Mouse (Mus musculus) spleen, adult 12 weeks (tissue): ENCODE measurements around the gene Cchcr1.

Experiments used
- DNase-seq: peaks from one replicate; pipeline ENCODE4 v3.0.0; 2022; ENCODE audit warnings: low spot score

Cchcr1 gene

GRCm38 (mm10) chr17:35515911-35516640 is 824 bp upstream of the Cchcr1 start:
- no peak for DNase-seq

- DNase-seq: no peak
Observed at GRCm38 (mm10) chr17:35517526-35517925, 626 bp downstream of the Cchcr1 start.

DNA sequence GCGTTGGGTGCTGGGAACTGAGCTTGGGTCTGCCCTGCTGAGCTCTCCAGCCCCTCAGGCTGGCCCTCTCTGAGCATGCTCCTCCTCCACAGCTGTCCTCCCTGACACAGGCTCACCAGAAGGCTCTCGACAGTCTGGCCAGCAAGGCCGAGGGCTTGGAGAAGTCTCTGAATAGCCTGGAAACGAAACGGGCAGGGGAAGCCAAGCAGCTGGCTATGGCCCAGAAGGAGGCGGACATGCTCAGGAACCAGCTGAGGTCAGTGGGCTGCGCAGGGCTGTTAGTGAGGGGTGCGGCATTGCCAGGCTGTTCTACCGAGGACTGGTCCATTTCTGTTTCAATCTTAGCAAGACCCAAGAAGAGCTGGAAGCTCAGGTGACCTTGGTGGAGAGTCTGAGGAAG is 7.5 kb downstream of the Cchcr1 start:
- no peak for DNase-seq

DNA sequence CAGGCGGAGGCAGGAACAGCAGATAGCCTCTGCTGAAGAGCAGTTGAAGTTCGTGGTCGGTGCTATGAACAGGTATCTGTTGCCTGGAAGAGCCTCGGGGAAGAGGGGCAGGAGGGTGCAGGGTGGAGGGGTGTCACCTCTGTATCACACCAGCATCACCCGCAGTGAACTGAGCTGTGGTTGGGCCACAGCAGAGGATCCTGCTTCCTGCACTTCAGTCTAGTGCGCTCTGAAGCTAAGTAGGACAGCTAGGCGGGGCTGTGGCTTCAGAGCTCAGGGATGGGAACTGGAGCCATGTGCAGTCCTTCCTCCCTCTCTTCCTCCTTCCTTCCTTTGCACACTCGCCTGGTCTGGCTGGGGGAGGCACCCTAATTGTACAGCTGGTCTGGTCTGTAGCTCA is 9.7 kb downstream of the Cchcr1 start:
- DNase-seq: no peak

DNA sequence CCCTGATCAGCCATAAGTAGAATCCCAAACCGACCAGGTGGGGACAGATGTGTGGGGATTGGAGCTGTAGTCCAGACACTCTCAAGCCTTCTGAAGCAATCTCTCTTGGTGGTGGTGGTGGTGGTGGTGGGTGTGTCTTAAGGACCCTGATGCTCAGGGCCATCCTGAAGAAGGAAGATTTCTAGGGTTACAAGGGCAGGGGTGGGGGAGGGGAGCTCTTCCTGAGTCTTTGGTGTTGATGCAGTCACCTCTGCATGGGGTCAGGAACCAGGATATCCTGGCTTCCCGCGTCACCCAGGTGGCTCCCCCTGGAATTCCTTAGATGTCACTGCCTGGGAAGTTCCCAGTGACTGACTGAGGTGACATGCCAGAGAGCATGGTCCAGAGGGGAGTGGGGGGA is 15.5 kb downstream of the Cchcr1 start:
- DNase-seq: no peak

GRCm38 (mm10) chr17:35532901-35533300 is 16.0 kb downstream of the Cchcr1 start, which contains the start of gene Psors1c2:
Psors1c2 (plus strand) TSS chr17:35533201.
- no peak for DNase-seq

DNA sequence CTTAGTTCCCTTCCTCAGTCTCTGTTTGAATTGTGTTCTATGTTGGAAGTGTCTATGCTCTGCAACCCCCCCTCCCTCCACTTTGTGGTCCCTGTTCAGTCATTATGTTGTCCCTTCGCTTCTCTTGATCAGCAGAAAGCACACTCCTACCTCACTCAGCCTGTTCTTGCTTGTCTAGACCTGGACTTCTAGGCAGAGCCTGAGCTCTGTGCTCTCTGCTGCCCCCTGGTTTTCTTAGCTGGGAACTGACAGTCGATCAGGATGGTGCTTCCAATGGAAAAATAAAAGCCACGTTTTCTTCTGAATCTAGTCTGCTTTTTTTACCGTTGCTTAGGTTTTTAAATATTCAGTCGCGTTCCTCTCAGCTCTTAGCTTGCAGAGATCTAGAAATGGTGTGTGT is 17.4 kb downstream of the Cchcr1 start:
- peak; percentile 35 for DNase-seq

DNA sequence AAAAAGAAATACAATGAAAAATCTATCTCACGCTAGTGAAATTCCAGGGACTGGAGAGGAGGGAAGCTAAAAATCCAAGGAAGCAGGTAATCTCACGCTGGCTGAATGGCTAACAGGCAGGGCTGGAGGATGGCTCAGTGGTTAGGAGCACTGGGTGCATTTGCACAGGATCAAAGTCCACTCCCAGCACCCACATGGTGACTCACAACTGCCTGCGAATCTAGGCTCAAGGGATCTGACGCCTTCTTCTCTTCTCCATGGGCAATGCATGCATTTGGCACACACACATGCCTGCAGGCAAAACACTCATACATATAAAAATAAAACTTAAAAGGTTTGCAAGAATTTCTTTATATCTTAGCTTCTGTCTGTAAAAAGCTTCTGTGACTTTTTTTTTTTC is 20.5 kb downstream of the Cchcr1 start:
- DNase-seq: no peak

GRCm38 (mm10) chr17:35538476-35538875 is 21.6 kb downstream of the Cchcr1 start:
- no peak for DNase-seq

DNA sequence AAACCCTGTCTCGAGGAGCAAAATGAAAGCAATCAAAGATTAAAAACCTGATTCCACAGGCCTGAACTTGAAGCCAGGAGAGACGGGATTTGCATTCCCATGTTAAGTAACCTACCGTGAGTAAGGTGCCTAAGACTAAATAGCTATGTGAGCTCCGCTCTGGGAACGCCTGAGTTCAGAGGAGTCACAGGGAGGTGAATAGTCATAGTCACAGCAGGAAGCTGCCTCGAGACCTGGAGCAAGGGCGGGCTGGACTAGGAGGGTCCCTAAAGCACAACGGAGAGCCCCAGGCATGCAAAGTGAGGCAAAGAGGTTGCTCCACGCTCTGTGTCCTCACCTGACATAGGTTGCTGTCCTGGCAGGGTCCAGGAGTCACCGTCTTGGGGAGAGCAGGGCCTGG is 22.6 kb downstream of the Cchcr1 start:
- no peak for DNase-seq

DNA sequence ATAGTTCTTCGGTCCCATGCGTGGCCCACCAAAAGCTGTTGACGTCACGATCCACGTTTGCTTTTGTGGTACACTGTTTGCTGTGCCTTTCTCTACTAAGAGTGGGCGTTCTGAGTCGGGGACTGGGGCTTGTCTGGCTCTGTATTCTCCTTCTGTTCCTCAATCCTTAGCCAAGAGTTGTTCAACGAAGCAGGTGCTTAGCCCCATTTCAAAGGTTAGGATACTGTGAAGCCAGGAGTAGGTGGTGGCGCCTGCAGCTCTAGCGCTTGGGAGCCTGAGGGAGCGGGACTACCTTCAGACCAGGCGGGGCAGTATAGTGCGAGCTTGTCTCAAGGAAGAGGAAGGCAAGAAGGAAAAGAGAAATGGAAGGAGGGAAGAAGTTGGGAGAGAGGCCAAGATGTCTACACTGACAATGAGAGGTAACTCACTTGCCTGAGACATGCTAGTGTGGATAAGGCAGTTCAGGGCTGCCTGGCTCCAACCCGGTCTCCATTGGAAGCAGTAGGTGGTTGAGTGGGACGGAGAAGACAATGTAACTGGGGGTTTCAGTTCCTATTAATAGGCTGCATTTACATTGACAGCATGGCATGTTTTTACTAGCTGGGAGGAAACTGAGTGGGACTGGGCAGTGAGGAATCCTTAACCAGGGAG is 26.0 kb downstream of the Cchcr1 start:
- DNase-seq: no peak

DNA sequence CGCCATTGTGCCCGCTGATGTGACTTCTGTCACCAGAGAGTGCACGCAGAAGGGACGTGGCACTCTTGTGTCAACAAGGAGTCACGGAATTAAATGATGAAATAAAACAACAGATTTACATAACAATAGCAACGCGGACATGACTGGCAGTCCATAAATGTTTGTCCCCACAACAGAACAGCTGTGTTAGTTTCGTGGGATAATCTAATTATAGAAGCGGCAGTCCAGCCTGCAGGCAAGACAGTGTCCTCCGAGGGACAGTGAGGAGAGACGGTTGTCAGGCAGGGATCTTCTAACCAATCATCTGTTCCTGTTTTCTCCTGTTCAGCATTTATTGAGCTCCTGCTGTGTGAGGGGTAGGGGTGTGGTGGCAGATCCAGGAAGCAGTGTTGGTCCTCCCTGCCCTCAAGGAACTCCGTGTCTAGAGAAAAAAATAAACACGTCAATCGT is 26.5 kb downstream of the Cchcr1 start:
- no peak for DNase-seq

GRCm38 (mm10) chr17:35544001-35544400 is 27.1 kb downstream of the Cchcr1 start:
- DNase-seq: no peak

- peak; percentile 22 for DNase-seq
Observed at GRCm38 (mm10) chr17:35544680-35545079, 27.8 kb downstream of the Cchcr1 start.

- no peak for DNase-seq
Observed at GRCm38 (mm10) chr17:35547465-35547864, 30.6 kb downstream of the Cchcr1 start.

DNA sequence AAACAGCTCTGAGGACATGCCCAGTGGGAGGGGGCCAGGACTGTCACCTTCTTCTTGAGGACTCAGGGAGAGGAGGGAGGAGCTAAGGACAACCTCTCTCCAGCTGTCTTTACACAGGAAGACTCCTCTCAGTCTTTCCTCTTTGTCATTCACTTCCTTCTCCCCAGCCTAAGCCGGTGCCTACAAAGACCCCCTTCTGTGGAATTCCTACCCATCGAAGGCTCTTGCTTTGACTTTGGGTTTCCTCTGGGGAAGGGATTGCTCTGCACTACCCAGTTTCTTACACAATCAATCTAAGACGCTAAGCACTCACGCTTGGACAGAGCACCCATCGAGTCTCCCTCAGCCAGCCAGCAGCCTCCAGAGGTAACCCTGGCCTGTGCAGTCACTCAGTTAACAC is 31.7 kb downstream of the Cchcr1 start:
- DNase-seq: no peak

GRCm38 (mm10) chr17:35549437-35550142 is 32.7 kb downstream of the Cchcr1 start:
- no peak for DNase-seq

DNA sequence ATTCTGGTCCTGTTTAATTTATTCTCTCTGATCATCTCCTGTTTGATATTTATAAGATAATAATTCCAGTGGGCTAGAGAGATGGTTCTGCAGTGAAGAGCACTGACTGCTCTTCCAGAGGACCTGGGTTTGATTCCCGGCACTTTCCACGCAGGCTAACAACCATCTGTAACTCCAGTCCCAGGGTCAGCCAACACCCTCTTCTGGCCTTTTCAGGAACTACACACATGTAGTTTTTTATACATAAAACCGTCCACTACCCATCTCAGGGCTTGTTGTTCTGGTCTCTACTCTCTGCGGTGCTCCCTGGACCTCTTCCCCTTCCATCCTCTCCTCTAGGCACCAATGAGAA is 33.2 kb downstream of the Cchcr1 start:
- no peak for DNase-seq

- DNase-seq: no peak
Observed at GRCm38 (mm10) chr17:35550871-35551270, 34.0 kb downstream of the Cchcr1 start.

- DNase-seq: no peak
Observed at GRCm38 (mm10) chr17:35551881-35552414, 35.0 kb downstream of the Cchcr1 start, which contains the start of gene Cdsn. Cdsn (plus strand) TSS chr17:35552128.

GRCm38 (mm10) chr17:35554321-35554720 is 37.4 kb downstream of the Cchcr1 start:
- DNase-seq: no peak

GRCm38 (mm10) chr17:35554761-35555397 is 38.0 kb downstream of the Cchcr1 start:
- DNase-seq: no peak
